Mouse (Mus musculus) layer of hippocampus, adult 9-10 months (tissue): ENCODE data around the gene Ccdc158.

ENCODE experiments used
- DNase-seq: peaks from one replicate; pipeline ENCODE4 v3.0.0; 2022; ENCODE audit warnings: low spot score

The Ccdc158 gene

GRCm38 (mm10) chr5:92602691-92603690 is 72.1 kb downstream of the Ccdc158 start, which contains the start of gene Stbd1:
Stbd1 (plus strand) TSS chr5:92603041.
- DNase-seq = no peak

- no peak for DNase-seq
These were observed 76.0 kb downstream of the Ccdc158 start for GRCm38 (mm10) chr5:92599030-92599429.

GRCm38 (mm10) chr5:92596865-92597264 is 78.2 kb downstream of the Ccdc158 start:
- DNase-seq = no peak

- no peak for DNase-seq
These were observed 80.0 kb downstream of the Ccdc158 start for GRCm38 (mm10) chr5:92595026-92595425.

- no peak for DNase-seq
These were observed 89.1 kb downstream of the Ccdc158 start for GRCm38 (mm10) chr5:92585932-92586331.

- DNase-seq = no peak
These were observed 95.5 kb downstream of the Ccdc158 start for GRCm38 (mm10) chr5:92579559-92579958.

- no peak for DNase-seq
These were observed 103.8 kb downstream of the Ccdc158 start for GRCm38 (mm10) chr5:92571232-92571631.

- no peak for DNase-seq
These were observed 113.1 kb downstream of the Ccdc158 start for GRCm38 (mm10) chr5:92562002-92562401.

GRCm38 (mm10) chr5:92560201-92560600 is 114.9 kb downstream of the Ccdc158 start:
- no peak for DNase-seq
